Mouse (Mus musculus): ENCODE measurements around the gene Krt73. TPM values are rescaled to one million over a fixed set of nuclear protein-coding genes. Genes with fewer than 3 reads are reported as not detected.

The Krt73 gene
- not detected for total RNA-seq (2021)
- long read RNA-seq, experiment 1, result 0 reads
- long read RNA-seq, experiment 2, result 0 reads

- intact Hi-C loops (cut with DNase I), result no loop called here
- DNase-seq, result no peak
Measured at GRCm38 (mm10) chr15:101802296-101802835, at the start of gene Krt73. TSS of gene Krt73 (minus strand) at chr15:101802346.

- DNase-seq, result no peak
- intact Hi-C loops (cut with DNase I), result no loop called here
Measured at GRCm38 (mm10) chr15:101850694-101851093, 48.5 kb upstream of the Krt73 start, which contains the start of gene Krt1. TSS of gene Krt1 (minus strand) at chr15:101850794.

- intact Hi-C loops (cut with DNase I), result no loop called here
- DNase-seq, result peak; percentile 18 to 36
Measured at GRCm38 (mm10) chr15:101845971-101846403, 43.8 kb upstream of the Krt73 start.

GRCm38 (mm10) chr15:101843192-101843591 is 41.0 kb upstream of the Krt73 start:
- no peak for DNase-seq
- intact Hi-C loops (cut with DNase I), result no loop called here

GRCm38 (mm10) chr15:101834784-101835328 is 32.7 kb upstream of the Krt73 start:
- intact Hi-C loops (cut with DNase I), result no loop called here
- no peak for DNase-seq

- intact Hi-C loops (cut with DNase I), result no loop called here
- no peak for DNase-seq
Measured at GRCm38 (mm10) chr15:101833131-101833530, 31.0 kb upstream of the Krt73 start.

GRCm38 (mm10) chr15:101829441-101829840 is 27.3 kb upstream of the Krt73 start:
- intact Hi-C loops (cut with DNase I), result no loop called here
- DNase-seq, result no peak

GRCm38 (mm10) chr15:101821786-101822185 is 19.6 kb upstream of the Krt73 start:
- no peak for DNase-seq
- intact Hi-C loops (cut with DNase I), result no loop called here

GRCm38 (mm10) chr15:101817875-101818274 is 15.7 kb upstream of the Krt73 start, which contains the start of gene Krt2:
TSS of gene Krt2 (minus strand) at chr15:101818169.
- intact Hi-C loops (cut with DNase I), result no loop called here

GRCm38 (mm10) chr15:101803052-101803822 is 1.1 kb upstream of the Krt73 start:
- DNase-seq, result no peak
- intact Hi-C loops (cut with DNase I), result no loop called here

More at GRCm38 (mm10) chr15:101817875-101818274, 15.7 kb upstream of the Krt73 start, which contains the start of gene Krt2:
- no peak for DNase-seq

GRCm38 (mm10) chr15:101790867-101791266 is 11.3 kb downstream of the Krt73 start:
- no peak for DNase-seq
- intact Hi-C loops (cut with DNase I), result no loop called here

- intact Hi-C loops (cut with DNase I), result no loop called here
- DNase-seq, result no peak
Measured at GRCm38 (mm10) chr15:101786360-101786759, 15.8 kb downstream of the Krt73 start, which contains the start of gene Krt72. TSS of gene Krt72 (minus strand) at chr15:101786460.

GRCm38 (mm10) chr15:101773420-101773819 is 28.7 kb downstream of the Krt73 start:
- no peak for DNase-seq
- intact Hi-C loops (cut with DNase I), result loop anchor here (2.0 kb wide), 3 partner anchors 253 to 435 kb away; no protein-coding TSS in a partner anchor

- peak; percentile 83 to 90 for DNase-seq
- intact Hi-C loops (cut with DNase I), result loop anchor here (1.0 to 2.0 kb wide), 5 partner anchors 201 to 434 kb away; no protein-coding TSS in a partner anchor
Measured at GRCm38 (mm10) chr15:101772711-101773081, 29.4 kb downstream of the Krt73 start.

GRCm38 (mm10) chr15:101772080-101772710 is 30.0 kb downstream of the Krt73 start:
- peak; percentile 8 to 26 for DNase-seq
- intact Hi-C loops (cut with DNase I), result loop anchor here (1.0 to 2.0 kb wide), 5 partner anchors 201 to 433 kb away; no protein-coding TSS in a partner anchor

- intact Hi-C loops (cut with DNase I), result no loop called here
- DNase-seq, result no peak
Measured at GRCm38 (mm10) chr15:101770226-101770625, 31.9 kb downstream of the Krt73 start.

Other genes with a start within 250 kb of the Krt73 start
- under 1 TPM in 1 of 2 experiments, not detected in 1; 0.14 TPM for gene Krt90, start 239.4 kb downstream of the Krt73 start, total RNA-seq (2021)
- gene Krt75, start 228.4 kb downstream of the Krt73 start, total RNA-seq (2021), result not detected
- gene Gm5414, start 174.2 kb downstream of the Krt73 start, total RNA-seq (2021), result not detected
- gene Gm5478, start 155.0 kb downstream of the Krt73 start, total RNA-seq (2021), result not detected
- gene Krt6b, start 122.1 kb downstream of the Krt73 start, total RNA-seq (2021), result under 1 TPM in 1 of 2 experiments, not detected in 1; 0.22 TPM
- not detected for gene Krt6a, start 108.0 kb downstream of the Krt73 start, total RNA-seq (2021)
- gene Krt5, start 89.4 kb downstream of the Krt73 start, total RNA-seq (2021), result 1 to 10 TPM in 1 of 2 experiments, under 1 TPM in 1; 0.33 to 2.1 TPM
- not detected for gene Krt71, start 59.2 kb downstream of the Krt73 start, total RNA-seq (2021)
- not detected for gene Krt72, start 15.9 kb downstream of the Krt73 start, total RNA-seq (2021)
- not detected for gene Krt2, start 15.8 kb upstream of the Krt73 start, total RNA-seq (2021)
- gene Krt1, start 48.4 kb upstream of the Krt73 start, total RNA-seq (2021), result under 1 TPM in 1 of 2 experiments, not detected in 1; 0.07 TPM
- not detected for gene Krt77, start 67.4 kb upstream of the Krt73 start, total RNA-seq (2021)
- gene Krt76, start 90.6 kb upstream of the Krt73 start, total RNA-seq (2021), result not detected
- gene Krt4, start 122.4 kb upstream of the Krt73 start, total RNA-seq (2021), result not detected
- gene Krt79, start 138.0 kb upstream of the Krt73 start, total RNA-seq (2021), result under 1 TPM; 0.26 to 0.34 TPM
- gene Krt78, start 151.9 kb upstream of the Krt73 start, total RNA-seq (2021), result not detected
- 1 to 10 TPM; 4.2 to 7.0 TPM for gene Krt8, start 202.1 kb upstream of the Krt73 start, total RNA-seq (2021)
- 10 to 100 TPM in 1 of 2 experiments, 1 to 10 TPM in 1; 4.9 to 10.4 TPM for gene Krt18, start 225.8 kb upstream of the Krt73 start, total RNA-seq (2021)